Mouse (Mus musculus): ENCODE measurements around the gene Canx.
"Not testable (repeated sequence)": the region's sequence is repeated elsewhere in the genome, so short reads cannot be mapped to it uniquely, and the experiment has no call there.

Canx gene

DNA sequence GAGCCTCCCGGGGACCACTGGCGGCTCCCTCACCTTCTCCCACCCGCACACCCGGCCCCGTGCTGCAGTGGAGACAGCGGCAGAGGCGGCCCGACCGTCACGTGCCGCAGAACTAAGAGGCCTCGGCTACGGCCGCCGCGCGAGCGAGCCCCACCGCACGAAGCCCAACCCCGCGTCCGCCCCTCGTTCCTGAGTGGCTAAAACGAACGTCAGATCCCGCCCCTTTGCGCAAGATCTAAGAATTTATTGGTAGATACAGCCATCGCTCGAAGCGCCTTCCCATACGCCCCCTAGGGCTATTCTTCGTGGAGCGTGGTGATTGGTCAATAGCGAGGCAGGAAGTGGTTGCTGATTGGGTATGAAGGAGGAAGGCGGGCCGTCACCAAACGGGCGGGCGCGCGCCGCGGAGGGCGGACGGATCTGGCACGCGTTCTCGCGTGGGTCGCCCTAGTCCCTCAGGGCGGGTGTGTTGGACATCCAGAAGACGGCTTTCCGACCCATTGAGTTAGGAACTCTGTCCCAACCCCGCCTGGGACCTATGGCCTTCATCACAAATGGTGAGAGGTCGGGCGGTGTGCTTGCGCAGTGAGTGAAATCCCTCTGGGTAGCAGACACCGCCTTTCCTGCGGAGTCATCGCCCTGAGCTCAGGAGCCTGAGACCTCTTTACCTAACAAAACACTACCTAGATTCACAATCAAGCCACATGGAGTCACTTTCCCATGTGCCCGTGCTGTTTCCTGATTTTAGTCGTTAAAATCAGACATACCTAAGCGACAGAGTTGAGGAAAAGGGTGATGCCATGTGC lies at the start of gene Canx:
Gene Canx (minus strand): TSS at position 178 of the 806 bp plus-strand sequence.
- DNase-seq (ENCODE audit: low spot score) = peak; percentile 99

DNA sequence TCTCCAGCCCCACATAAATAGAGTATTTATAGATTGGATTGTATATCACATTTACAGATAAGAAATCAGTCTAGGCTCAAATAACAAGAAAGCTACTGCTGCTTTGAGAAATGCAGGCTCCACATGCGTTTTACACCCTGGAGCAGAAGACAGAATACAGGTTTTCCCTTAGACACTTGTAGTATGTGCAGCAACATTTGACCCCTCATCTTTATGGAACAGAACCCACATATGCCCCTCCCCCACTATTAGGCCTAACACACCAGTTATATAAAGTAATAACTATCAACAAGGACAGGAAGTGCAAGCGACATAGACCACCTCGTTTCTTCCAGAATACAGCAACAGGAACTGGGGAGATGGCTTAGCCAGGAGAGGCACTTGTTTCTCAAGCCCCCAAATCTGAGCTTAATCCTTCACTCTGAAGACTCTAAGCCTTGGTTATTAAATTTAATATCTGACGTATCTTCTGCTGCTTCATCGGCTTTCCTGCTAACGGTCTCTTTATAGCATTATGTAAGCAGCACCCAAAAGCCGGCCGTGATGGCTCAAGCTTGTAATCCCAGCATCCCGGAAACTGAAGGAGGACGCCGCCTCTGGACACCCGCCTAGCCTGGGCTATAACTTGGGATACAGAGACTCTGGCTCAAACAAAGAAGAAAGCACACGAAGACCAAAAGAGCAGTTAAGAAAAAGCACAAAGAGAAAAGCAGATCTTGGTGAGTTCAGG lies 49.0 kb upstream of the Canx start:
- DNase-seq (ENCODE audit: low spot score) = no peak

DNA sequence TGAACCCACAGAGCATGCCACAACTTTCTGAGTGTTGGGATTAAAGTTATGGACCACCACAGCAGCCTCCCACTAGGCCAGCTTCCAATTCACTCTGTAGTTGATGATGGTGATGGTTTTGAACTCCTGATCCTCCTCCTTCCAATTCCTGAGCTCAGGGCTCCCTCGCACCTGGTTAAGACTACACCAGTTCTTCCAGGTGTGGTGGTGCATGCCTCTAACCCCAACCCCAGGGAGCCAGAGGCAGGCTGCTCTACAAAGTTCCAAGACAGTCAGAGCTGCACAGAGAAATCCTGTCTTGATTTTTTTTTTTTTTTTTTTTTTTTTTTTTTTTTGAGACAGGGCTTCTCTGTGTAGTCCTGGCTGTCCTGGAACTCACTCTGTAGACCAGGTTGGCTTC lies 48.1 kb upstream of the Canx start:
- no peak for DNase-seq (ENCODE audit: low spot score)

DNA sequence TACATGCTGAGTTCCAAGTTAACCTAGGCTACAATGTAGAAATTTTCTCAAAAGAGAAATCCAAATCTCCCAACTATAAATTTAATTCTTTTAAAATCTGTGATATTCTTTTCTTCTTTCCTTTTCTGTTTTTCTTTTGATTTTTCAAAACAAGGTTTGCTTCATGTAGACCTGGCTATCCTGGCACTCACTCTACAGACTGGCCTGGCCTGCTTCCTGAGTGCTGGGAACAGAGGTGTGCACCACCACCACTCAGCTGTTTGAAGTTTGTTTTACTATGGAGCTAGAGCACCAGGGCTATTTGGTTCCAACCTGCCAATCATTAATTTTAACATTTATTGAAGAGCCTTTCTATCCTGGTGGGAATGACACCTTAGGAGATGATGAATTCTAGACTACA lies 47.6 kb upstream of the Canx start:
- DNase-seq (ENCODE audit: low spot score) = no peak

DNA sequence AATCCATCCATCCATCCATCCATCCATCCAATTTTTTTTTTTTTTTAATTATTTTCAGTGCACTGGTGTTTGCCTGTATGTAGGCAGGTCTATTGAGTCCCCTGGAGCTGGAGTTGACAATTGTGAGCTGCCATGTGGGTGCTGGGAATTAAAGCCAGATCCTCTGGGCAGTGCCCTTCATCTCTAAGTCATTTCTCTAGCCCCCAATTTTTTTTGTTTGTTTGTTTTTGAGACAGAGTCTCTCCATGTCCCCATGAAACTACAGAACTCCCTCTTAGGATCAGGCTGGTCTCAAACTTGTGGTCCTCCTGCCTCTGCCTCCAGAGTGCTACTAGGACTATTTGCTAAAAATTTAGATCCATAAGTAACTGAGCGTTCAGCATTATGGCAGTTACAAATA lies 46.4 kb upstream of the Canx start:
- DNase-seq (ENCODE audit: low spot score) = no peak

DNA sequence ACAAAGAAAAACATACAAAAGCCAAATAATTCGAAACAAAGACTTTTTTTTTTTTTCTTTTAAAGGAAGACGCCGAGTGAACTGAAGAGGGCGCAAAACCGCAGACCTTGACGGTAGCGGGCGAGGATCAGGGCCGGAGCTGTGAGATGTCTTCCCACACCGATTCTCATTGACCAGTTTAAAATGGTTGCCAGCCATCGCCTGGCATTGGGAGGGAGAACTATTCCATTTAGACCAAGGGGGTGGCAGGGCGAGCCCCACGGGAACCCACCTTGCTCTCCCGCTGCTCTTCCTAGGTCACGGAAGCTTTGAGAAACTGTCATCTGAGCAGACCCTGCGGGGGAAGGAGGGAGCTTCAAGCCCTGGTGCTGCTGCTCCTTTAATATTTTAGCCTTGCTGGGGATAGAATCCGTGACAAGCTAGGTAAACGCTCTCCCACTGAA lies 45.9 kb upstream of the Canx start:
- peak; percentile 38 for DNase-seq (ENCODE audit: low spot score)

DNA sequence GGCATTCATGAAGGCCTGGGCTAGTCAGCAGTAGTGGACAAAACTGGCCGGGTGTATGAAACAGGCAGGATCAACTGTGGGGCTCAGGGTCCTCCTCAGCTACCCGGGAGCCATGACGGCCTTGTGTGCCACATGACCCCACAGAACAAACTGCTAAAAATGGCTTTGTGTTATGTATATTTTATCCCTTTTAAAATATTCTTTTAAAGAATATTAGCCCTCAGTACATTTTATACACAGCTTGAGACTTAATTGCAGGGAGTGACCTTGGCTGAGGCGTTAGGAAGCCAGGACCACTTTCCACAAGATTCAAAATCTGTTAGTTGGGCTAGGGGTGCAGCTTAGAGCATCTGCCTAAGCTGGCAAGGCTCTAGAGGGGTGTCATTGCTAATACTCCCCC lies 45.5 kb upstream of the Canx start:
- no peak for DNase-seq (ENCODE audit: low spot score)

DNA sequence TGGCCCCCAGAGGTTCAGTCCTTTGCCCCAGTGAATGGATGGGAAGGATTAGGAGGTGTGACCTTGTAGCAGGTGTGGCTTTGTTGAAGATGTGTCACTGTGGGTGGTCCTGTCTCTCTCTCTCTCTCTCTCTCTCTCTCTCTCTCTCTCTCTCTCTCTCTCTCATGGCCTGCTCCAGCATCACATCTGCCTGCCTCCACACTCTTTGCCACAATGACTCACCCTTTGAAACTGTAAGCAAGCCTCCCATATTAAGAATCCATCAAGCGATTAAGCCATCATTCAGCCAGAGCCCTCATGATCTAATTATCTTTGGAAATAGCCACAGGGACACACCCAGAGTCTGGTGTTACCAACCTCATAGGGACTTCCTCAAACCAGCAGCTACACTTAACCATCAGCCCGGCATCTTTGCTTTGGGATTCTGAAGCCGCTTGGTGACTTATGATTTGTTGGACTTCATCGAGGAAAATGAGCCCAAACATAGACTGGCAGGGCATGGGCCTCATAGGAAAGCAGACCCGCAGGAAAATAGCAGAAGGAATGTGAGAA lies 44.0 kb upstream of the Canx start:
- no peak for DNase-seq (ENCODE audit: low spot score)

DNA sequence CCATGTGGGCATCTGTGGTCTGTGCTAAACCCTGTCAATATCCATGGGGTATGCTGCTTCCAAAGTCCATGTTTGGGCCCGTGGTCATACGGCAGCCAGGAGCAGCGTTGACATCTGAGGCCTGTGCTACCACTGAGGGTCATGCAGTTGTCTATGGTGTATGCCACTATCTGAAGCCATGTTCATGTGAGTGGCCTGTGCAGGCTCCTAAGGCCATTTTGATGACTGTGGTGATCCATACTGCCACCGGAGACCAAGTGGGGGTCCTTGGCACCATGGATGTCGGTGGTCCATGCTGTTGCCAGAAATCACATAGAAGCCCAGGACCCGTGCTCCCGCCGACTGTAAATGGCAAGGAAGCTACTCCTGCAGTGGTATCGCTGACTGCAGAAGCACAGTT lies 42.1 kb upstream of the Canx start:
- DNase-seq (ENCODE audit: low spot score) = no peak

DNA sequence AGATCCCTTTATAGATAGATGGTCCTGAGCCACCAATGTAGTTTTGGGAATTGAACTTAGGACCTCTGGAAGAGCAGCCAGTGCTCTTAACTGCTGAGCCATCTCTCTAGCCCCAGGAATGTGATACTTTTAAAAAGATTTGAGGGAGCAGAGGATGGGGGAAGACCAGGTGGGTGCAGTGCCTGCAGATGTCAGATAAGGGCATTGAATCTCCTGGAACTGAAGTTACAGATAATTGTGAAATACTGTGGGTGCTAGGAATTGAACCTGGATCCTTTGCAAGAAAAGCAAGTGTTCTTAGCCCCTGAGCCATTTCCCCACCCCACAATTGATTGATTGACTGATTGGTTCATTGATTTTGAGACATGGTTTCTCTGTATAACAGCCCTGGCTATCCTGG lies 39.8 kb upstream of the Canx start:
- DNase-seq (ENCODE audit: low spot score) = no peak

DNA sequence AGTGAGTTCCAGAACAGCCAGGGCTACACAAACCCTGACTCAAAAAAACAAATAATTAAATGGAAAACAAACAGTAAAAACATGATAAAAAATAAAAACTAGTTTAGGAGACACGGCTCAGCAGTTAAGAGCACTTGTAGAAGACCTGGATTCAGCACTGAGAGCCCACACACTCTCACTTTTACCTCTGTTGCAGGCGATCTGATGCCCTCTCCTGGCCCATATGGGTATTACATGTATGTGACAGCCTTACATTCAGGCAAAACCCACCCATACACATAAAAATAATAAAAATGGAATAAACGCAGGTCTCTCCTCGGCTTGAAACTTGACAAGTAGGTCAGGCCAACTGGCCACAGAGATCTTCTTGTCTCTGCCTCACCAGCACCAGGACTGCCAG lies 39.1 kb upstream of the Canx start:
- DNase-seq (ENCODE audit: low spot score) = peak; percentile 86

DNA sequence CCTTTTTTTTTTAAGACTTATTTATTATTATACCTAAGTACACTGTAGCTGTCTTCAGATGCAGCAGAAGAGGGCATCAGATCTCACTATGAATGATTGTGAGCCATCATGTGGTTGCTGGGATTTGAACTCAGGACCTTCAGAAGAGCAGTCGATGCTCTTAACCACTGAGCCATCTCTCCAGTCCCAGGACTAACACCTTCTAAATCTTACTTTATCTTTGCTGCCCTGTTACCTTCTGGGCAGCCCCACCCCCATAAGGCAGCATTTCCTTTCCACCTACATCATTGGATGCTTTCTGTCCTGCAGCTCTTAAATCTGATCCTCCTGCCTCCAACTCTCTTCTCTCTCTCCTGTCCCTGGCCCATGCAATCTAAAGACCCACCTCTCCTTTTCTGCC lies 35.8 kb upstream of the Canx start:
- not testable (repeated sequence) for DNase-seq (ENCODE audit: low spot score)

DNA sequence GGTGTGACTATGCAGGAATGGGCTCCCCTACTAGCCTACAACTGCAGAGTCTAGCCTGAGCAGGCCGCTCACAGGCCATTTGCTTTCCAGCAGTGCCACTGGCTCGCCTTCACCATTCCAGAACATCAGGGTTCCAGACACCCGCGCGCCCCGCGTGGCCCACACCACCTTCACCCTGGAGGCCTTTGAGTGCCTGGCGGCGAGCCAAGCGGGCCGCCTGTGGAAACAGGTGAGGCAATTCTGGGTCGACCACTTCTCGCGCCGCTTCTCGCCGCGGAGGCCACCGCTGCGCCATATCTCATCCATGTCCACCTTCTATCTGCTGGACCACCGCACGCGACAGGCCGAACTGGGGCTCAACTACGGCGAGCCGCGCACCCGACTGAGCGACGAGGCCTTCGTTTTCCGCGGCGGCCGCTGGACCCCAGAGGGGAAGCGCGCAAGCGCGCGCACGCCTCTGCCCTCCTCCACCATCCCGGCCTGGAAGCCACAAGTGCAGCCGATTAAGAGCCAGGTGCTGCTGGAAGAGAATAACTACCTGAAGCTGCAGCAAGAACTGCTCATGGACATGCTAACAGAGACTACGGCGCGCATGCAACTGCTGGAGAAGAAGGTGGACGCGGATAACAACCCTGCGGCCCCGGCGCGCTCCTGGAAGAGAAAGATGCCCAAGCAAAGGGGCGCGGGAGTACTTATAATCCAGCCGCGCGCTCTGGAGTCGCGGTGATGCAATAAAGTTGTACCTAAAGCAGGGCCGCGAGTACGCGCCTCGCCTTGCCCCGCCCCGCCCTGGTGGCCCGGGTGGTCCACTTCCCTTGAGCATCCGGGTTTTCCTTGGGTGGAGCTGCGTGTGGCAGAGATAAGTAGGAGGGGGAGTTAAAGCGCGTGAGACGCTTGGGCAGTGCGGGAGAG lies 33.7 kb upstream of the Canx start:
- DNase-seq (ENCODE audit: low spot score) = no peak

DNA sequence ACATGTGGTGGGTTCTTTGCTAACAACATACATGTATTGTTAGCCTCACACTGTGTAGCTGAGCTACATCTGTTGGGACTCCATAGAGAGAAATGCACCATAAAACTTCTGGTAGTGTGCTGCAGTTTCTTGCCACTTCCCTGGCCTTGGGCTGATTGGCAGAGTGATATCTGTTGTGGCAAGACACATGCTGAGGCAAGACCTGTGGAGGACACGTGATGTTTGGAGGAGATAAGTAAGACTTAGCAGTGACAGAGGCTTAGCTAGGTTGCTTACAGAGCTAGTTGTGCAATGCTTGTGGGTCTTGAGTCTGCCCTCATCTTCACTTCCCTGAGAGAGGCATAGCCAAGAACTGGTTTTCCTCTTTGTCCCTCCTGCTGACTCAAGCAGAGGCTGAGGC lies 29.9 kb upstream of the Canx start:
- no peak for DNase-seq (ENCODE audit: low spot score)

DNA sequence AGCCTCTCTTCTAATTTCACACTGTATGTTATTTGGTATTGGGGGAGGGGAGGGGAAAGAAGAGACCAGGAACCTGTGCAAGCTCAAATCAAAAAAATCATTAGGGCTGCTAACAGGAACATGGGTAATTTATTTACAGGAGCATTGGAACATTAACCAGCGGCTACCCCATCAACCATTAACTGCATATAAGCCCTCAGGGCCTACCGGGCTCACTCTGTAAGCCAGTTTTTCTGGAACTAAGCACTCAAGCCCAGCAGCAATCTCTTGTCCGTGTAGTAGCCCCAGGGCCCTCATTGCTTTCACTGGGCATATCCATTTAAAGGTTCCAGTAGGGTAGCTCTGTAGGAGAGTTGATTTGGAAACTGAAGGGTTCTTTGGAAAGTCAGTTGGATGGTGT lies 29.4 kb upstream of the Canx start:
- DNase-seq (ENCODE audit: low spot score) = no peak

DNA sequence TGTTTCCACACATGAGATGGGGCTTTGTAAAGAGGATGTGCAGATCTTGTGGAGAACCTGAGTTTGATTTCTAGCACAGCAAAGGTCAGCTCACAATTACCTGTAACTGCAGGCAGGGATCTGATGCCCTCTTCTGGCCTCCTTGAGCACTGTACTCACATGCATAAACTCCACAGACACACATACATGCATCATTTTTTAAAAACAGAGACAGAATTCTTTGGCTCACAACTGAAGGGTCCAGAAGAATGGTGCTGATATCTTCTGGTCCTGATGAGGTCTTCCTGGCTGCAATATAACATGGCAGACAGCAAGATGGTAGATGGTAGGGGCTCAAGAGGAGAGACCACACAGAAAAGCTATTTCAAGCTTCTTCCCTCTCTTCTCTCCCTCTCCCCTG lies 28.7 kb upstream of the Canx start, which contains the start of gene Cby3:
Gene Cby3 (plus strand): TSS at position 301 of the 400 bp plus-strand sequence.
- no peak for DNase-seq (ENCODE audit: low spot score)

DNA sequence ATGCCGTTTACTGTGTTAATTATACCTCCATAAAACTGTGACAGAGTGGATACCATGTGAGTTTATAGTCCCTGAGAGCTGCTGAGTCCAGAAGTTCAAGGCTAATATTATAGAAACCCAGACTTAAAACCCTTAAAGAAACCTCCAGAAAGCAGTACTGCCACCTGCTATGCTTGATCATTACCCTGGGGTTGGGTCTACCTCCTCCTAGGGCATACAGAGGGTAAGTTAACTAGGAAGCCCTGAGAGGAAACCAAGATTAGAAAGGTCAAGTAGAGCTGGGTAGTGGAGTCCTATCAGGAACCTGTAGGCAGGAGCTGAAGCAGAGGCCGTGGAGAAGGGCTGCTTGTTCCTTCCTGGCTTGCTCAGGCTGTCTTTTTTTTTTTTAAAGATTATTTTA lies 26.7 kb upstream of the Canx start:
- DNase-seq (ENCODE audit: low spot score) = no peak

DNA sequence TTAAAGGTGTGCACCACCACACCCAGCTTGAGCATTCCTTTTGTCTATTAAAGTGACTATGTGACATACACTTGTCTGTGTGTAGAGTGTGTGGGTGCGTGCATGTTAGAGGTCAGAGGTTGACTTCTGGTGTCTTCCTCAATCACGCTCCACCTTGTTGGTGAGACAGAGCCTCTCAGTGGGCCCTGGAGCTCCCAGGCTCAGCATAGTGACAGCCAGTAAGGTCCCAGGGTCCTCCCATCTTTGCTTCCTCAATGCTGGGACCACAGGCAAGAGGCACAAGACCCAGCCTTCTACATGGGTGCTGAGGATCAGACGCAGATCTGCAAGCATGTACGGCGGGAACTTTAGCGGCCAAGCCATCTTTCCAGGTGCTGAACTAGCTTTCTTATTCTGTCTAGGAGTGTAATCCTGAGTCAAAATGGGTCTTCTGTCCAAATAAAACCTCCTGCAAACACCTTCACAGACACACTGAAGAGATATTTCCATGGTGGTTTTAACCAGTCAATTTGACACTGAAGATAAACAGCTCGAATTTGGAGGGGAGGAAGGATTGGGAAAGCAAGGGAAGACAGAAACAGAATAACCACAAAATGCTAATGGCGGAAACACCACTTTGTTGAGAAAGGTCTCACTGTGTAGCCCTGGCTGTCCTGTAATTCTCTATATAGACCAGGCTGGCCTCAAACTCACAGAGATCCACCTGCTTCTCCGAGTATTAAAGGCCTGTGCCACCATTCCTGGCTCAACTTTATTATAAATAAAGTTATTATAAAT lies 21.0 kb upstream of the Canx start:
- DNase-seq (ENCODE audit: low spot score) = no peak

DNA sequence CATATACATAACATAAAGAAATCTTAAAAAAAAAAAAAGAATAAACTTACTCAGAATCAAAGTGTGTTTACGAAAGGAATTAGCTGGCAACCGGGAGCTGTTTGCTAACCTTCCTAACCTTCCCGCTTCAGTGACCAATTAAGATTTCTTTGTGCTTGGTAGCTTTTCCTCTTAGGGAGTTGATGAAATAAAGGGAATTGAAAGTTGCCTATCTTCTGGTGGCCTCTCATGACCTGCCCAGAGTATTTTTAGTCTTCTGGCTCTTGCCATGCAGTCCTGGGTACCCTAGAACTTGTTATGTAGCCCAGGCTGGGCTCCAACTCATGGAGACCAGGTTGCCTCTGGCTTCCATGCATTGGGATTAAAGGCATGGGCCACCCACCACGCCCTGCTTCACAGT lies 20.0 kb upstream of the Canx start:
- DNase-seq (ENCODE audit: low spot score) = no peak

DNA sequence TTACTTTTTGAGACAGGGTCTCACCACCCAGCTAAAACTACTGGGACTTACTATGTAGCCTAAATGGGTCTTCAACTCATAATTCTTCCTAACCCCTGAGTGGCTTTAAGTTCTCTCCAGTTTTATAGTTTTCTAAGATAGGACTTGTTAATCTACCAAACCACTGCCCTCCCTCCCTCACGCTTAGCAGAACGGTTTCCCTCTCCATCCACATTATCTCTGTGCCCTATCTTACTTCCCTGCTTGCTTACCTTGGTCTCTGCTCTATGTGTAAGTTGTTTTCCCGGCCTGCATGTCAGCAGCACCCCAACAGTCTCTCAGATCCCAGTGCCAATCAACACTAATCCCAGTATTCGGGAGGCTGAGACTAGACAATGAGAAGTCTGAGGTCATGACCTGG lies 11.4 kb upstream of the Canx start:
- no peak for DNase-seq (ENCODE audit: low spot score)

DNA sequence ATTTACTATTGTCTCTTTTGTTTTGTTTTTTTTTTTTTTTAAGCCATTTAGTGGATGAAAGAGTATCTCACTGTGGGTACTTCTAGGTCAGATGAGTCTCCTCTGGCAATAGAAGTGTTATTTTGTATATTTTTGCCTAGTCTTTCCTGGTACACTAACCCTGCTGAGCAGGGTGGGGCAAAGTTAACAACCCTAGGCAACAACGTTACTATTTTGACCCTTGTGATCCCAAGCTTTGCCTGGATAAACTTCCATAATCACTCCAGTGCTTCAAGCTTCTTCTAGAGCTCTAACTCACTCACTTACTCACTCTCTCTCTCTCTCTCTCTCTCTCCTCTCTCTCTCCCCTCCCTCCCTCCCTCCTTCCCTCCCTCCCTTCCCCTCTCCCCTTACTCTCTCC lies 10.7 kb upstream of the Canx start:
- peak; percentile 24 for DNase-seq (ENCODE audit: low spot score)
